Mouse (Mus musculus) gastrocnemius, postnatal 10 days (tissue): ENCODE data around the gene Scn8a. TPM values are rescaled to one million over a fixed set of nuclear protein-coding genes. Genes with fewer than 3 reads are reported as not detected.

Experiments used
- DNase-seq: peaks from one replicate; pipeline ENCODE4 v3.0.0; 2021; ENCODE audit warnings: mixed read lengths
- total RNA-seq, 2 experiments: library from RNA; stranded (reverse); gene quantifications; 2 replicates each; pipeline ENCODE4 v1.2.3; 2021

Scn8a gene
- total RNA-seq, 2 experiments from 2014 or later, result 0.72 to 0.92 TPM

GRCm38 (mm10) chr15:101041966-101042365 lies 172.3 kb downstream of the Scn8a start:
- DNase-seq, result no peak

DNA sequence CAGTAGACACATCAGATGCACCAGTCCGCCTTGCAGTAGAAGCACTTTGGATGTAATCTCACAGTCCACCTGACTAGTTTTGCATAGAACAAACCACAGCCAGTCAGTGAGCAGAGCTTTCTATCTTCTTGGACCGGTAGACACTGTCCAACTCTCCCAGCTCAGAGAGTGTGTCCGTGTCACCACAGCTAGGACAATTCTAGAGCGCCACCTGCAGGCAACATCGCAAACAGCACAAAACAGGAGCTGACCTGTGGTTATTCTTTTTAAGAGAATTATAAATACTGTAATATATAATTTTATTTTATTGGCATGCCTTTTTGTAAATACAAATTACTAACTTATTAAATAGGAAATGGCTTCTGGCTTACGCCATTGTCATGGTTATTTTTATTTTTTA lies 173.0 kb downstream of the Scn8a start:
- DNase-seq, result peak; percentile 61

GRCm38 (mm10) chr15:101044531-101044930 lies 174.9 kb downstream of the Scn8a start:
- no peak for DNase-seq

DNA sequence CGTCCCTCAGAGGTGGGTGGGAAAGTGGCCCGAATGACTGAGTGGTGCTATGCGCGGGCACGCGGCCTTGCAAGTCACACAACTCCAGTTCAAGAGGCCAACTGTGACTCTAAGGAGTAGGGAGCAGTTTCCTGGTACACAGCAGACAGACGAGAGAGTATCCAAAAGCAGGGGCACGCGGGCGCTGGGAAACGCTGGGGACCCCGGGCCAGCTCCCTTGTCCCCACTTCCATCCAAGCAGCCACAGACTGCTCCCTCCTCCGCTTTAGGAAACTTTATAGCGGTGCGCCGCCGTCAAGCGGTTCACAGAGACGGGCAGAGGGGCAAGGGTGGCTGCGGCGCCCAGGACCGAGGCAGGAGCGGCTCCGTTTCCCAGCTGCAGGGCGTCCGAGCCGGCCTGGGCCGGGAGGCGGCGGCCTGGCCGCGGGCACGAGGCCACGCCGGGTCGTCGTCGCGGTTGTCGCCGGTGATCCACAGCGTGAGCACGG lies 176.4 kb downstream of the Scn8a start:
- DNase-seq, result no peak

- DNase-seq, result peak; percentile 56
Measured at GRCm38 (mm10) chr15:101046527-101047193, 177.0 kb downstream of the Scn8a start.

- no peak for DNase-seq
Measured at GRCm38 (mm10) chr15:101047194-101047555, 177.5 kb downstream of the Scn8a start, which contains the start of gene Gm47841. Gene Gm47841, minus strand, starts transcription at chr15:101047397.

DNA sequence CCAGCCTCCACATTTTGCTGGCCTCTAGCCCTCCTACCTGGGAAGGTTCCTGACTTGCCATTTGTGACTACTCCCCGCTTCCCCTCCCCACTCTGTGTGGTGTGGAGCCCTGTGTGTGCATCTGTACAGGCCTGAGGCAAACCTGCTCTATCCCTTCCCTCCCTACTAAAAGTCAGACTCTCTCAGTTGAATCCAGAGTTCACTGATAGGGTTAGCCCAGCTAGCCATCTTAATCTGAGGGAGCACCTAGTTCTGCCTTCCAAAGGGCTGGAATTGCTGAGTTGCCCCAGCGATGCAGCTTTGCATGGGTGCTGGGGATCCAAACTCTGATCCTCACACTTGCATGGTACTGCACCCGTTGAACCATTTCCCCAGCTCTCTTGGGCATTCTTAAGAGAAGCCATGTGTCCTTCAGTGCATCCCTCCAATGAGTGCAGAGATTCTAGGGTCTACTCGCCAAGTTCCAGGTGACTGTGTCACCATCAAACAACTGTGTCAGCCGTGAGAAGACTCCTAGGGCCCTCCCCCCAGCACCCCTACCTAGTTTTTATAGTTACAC lies 178.8 kb downstream of the Scn8a start:
- no peak for DNase-seq

GRCm38 (mm10) chr15:101051869-101052268 lies 182.2 kb downstream of the Scn8a start:
- no peak for DNase-seq

- no peak for DNase-seq
Measured at GRCm38 (mm10) chr15:101052560-101053501, 183.2 kb downstream of the Scn8a start.

- DNase-seq, result no peak
Measured at GRCm38 (mm10) chr15:101053832-101054459, 184.3 kb downstream of the Scn8a start.

GRCm38 (mm10) chr15:101054541-101054940 lies 184.9 kb downstream of the Scn8a start:
- DNase-seq, result no peak

GRCm38 (mm10) chr15:101056225-101056624 lies 186.6 kb downstream of the Scn8a start:
- no peak for DNase-seq

DNA sequence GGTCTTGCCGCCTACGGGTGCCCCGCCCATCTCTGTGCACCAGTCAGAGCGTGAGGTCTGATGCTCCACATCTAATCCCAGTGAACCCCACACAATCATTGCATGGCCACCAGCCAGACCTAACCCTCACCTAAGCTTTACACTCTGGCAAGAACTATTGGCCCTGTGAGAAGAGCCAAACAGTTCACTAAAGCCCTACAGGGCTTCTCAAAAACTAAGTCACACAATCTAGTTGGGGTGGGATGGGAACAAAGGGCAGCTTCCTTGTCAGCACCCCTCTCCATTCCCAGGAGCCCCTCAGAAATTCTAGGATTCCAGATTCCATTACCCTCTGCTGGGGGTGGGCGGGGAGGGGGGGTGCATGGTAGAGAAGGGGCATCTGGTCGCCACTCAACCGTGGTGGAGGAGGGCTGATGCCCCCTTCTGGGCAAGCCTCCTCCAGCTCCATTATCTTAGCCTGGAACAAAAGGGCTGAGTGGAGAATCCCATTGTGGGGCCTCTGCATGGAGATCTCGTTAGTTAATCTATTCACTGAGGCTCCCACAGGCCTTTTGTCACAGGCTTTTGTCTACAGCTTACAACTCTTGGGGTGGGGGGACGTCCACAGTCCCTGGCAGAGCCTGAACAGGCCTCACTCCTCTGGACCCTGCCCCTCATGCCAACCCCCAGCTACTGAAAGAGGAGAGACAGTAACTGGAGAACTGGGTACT lies 190.1 kb downstream of the Scn8a start:
- no peak for DNase-seq

GRCm38 (mm10) chr15:101060280-101060852 lies 190.7 kb downstream of the Scn8a start:
- no peak for DNase-seq

DNA sequence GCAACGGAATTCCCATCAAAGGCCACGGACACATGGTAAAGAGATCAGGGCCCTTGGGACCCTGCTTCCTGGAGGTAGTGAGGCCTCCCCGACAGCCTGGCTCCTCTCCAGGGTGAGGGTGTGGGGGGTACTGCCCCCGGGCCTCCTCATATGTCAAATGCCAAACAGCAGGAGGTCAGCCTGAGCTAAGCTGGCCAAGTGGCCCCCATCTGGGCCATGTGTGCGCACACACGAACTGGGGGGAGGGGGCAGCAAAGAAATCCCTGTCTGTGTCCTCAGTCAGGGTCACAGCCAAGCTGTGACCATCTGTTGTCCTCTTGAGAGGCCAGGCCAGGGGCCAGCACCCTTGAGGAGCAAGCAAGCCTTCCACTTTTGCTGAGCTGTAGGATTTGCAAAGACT lies 195.4 kb downstream of the Scn8a start:
- DNase-seq, result no peak

- no peak for DNase-seq
Measured at GRCm38 (mm10) chr15:101066364-101066847, 196.7 kb downstream of the Scn8a start.

DNA sequence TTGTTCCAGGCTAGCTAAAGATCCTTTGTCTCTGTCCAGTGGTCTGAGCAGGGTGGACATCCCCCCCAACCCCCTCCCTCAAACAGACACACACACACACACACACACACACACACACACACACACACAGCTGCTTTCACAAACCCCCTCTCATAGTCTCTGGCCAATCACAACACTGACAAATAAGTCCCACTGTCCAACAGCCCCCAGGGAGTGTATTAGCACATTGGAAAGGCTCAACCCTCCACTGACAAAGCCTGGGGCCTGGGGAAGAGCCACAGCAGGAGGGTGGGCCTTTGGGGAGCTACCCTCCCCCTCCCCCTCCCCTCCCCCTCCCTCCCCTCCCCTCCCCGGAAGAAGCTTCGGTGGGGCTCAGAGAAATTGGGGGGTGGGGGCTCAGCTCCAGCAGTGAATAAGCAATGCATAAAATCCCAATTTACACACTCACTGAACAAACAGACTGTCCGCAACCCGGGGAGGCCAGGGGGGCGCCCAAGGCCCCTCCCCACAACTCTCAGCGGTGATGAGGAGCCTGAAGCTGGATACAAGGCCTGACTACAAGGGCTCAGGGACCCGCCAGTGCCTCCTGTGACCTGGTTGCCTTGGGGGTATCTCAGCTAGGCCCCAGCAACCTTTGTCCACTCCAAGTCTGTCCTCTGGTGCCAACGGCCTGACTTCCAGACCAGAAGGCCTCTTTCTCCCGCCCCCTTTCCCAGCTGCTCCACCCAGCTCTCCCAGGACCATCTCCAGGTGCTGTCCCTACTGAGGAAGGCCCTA lies 197.4 kb downstream of the Scn8a start:
- DNase-seq, result no peak

DNA sequence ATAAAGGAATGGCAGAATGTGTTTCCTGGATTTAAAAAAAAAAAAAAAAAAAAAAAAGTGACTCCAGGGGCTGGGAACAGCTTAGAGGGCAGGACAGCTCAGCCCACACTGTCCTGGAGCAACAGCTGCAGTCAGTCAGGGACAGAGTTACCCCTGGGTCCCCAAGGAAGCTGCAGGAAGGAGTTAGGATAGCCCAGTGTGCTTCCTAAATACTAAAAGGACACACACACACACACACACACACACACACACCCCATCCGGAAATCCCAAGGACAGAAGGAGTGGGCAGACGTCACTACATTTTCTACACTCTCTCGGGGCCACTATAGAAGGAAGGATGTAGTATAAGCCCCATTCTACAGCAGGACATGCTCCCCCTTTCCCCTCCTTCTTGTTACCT lies 198.4 kb downstream of the Scn8a start:
- DNase-seq, result no peak

- no peak for DNase-seq
Measured at GRCm38 (mm10) chr15:101068671-101069070, 199.0 kb downstream of the Scn8a start.

DNA sequence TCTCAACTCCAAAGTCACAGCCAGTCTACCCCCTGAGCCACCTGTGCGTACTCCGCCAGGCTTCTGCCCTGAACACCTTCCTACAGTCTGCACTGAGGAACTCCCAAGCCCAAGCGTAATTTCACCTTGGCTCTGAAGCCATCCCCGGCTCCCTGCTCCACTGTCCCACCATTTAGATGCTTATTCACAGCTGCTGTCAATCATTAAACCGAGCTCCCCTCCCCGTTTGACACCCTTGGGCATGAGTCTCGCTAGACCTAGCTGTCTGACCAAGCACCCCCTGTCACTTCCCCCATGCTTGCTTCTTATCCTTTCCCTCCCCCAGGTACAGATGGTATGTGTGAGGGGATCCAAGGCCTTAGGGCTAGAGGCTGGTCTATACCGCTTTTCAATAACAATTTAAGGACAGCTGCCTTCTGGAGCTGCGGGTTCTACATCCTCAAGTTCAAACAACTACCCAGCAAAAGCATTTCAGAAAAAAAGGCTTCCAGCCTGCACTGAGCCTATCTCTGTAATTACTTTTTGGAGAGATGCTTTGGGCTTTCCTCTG lies 200.1 kb downstream of the Scn8a start:
- DNase-seq, result no peak
